Mouse (Mus musculus) heart, embryonic 15.5 days (tissue): ENCODE data around the gene Kcnd3. TPM values are rescaled to one million over a fixed set of nuclear protein-coding genes. Genes with fewer than 3 reads are reported as not detected.
A peak's percentile ranks its signal among the peaks of the same experiment; 100 is the strongest.

Source experiments
- ATAC-seq: fragments of 200-750 bp; cut with Nextera tagmentation; replicated peaks from 2 replicates; pipeline ENCODE4 v1.8.0; 2017; ENCODE audit warnings: low read depth, moderate TSS enrichment; ENCODE audit not compliant: insufficient number of reproducible peaks, insufficient read depth, low FRiP score
- H3K27ac ChIP-seq: fragments of 300-500 bp; sonication (generic); 2 replicates; pipeline ENCODE4 v1.5.1; 2015; ENCODE audit warnings: mild to moderate bottlenecking, inconsistent platforms
- H3K27me3 ChIP-seq: fragments of 300-500 bp; sonication (generic); 2 replicates; pipeline ENCODE4 v1.6.1; 2015; ENCODE audit warnings: inconsistent platforms
- H3K36me3 ChIP-seq: fragments of 300-500 bp; sonication (generic); 2 replicates; pipeline ENCODE4 v1.6.1; 2015; ENCODE audit warnings: mild to moderate bottlenecking, inconsistent platforms
- H3K4me1 ChIP-seq: fragments of 300-500 bp; sonication (generic); replicated peaks from 2 replicates; pipeline ENCODE4 v1.6.1; 2015; ENCODE audit warnings: inconsistent platforms
- H3K4me2 ChIP-seq: fragments of 300-500 bp; sonication (generic); 2 replicates; pipeline ENCODE4 v1.6.1; 2015; ENCODE audit warnings: inconsistent platforms, mild to moderate bottlenecking, moderate library complexity
- H3K4me3 ChIP-seq: fragments of 300-500 bp; sonication (generic); 2 replicates; pipeline ENCODE4 v1.5.1; 2015; ENCODE audit warnings: mild to moderate bottlenecking, inconsistent platforms
- H3K9ac ChIP-seq: fragments of 300-500 bp; sonication (generic); 2 replicates; pipeline ENCODE4 v1.6.1; 2015; ENCODE audit warnings: mild to moderate bottlenecking, inconsistent platforms
- H3K9me3 ChIP-seq: fragments of 300-500 bp; sonication (generic); replicated peaks from 2 replicates; pipeline ENCODE4 v1.6.1; 2016; ENCODE audit warnings: inconsistent platforms
- WGBS: fragments of 180-500 bp; shearing (Covaris S2); methylation state at CpG from one replicate; pipeline ENCODE4 v1.1.7; 2015; ENCODE audit warnings: mixed read lengths; 5-methylcytosine and 5-hydroxymethylcytosine counted together
- polyA plus RNA-seq: library from polyadenylated mRNA; unstranded; fragments of >200 nt; fragmentation: Nextera tagmentation; extraction: Ambion mirVana; gene quantifications from 2 replicates; pipeline ENCODE4 v1.2.1, GENCODE M21; 2015

The Kcnd3 gene
- polyA plus RNA-seq, 1 experiment from 2014 or later, result 0.44 TPM

DNA sequence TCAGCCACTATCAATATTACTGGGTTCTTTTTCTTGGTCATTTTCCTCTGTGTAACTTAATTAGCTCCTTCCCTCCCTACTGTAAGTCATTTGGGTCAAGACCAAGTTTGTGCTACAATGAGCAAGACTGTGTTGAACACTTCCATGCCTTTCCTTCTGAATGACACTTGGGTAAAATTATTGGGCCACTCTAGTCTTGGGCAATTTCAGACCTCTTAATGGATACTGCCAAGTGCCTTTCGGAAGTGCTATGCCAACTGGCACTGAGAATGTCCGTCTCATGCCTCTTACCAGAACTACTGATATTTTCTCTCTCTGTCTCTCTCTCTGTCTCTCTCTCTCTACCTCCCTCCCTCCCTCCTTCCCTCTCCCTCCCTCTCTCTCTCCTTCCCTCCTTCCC lies 173.8 kb downstream of the Kcnd3 start:
- Histone ChIP-seq H3K4me1 (peaks cover 4% of the 10 kb centered on the region; the same call in 1 of the 2 replicates), H3K27me3 (no peaks in the 10 kb centered on the region), H3K9ac (no peak overlapping the region), H3K27ac (no peak overlapping the region), H3K4me2 (no peak overlapping the region), H3K9me3 (no peaks in the 10 kb centered on the region), H3K36me3 (no peaks in the 10 kb centered on the region), H3K4me3 (no peak overlapping the region)
- 94% methylated on average over 2 of the region's 2 CpGs for WGBS
- ATAC-seq, result no peak

DNA sequence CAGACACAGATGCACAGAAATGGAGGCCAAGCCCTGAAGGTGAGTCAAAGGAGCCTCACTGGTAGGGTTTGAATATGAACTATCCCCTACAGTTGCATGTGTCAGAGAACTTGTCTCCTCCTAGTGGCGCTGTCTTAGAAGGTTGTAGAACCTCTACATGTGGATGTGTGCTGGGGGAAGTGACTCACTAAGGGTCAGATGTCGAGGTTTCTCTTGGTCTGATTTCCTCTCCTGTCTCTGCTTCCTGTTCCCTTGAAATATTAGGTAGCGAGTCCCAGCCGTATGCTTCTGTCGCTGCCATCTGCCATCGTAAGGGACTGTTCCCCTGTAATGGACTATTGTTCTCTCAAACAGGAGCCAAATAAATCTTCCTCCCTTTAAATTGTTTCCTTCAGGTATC lies 175.1 kb downstream of the Kcnd3 start:
- H3K27me3 ChIP-seq, result no peaks in the 10 kb centered on the region
- no peak overlapping the region for H3K4me3 ChIP-seq
- ATAC-seq, result no peak
- H3K9ac ChIP-seq, result no peak overlapping the region
- H3K36me3 ChIP-seq, result no peaks in the 10 kb centered on the region
- no peak overlapping the region for H3K27ac ChIP-seq
- H3K9me3 ChIP-seq, result no peaks in the 10 kb centered on the region
- 59% methylated on average over 6 of the region's 6 CpGs for WGBS
- H3K4me2 ChIP-seq, result no peak overlapping the region
- H3K4me1 ChIP-seq, result 0 out of 2 replicates have a peak, but pooled peaks cover 1% of the 10 kb centered on the region

DNA sequence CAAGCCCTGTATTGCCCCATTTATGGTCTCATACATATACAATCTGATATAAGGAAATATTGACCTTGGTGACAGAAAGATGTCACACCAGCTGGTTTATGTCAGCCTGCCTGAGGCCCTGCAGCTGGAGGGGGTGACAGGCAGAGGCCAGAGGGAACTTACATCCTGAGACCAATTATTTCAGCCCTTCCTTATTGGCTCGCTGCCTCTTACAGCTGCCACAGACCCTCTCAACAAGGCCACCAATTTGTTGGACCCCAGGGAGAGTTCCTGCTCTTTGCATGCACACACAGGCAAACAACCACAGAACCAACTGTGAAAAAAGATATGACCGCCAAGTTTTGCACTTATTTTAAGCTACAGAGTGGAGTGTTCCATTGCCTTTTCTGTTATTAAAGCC lies 180.2 kb downstream of the Kcnd3 start:
- ATAC-seq, result no peak
- Histone ChIP-seq H3K4me1 (0 out of 2 replicates have a peak, but pooled peaks cover 7% of the 10 kb centered on the region), H3K4me3 (no peak overlapping the region), H3K27me3 (no peaks in the 10 kb centered on the region), H3K9ac (no peak overlapping the region), H3K27ac (no peak overlapping the region), H3K9me3 (no peaks in the 10 kb centered on the region), H3K36me3 (no peaks in the 10 kb centered on the region), H3K4me2 (no peak overlapping the region)
- 30% methylated on average over 2 of the region's 2 CpGs for WGBS

DNA sequence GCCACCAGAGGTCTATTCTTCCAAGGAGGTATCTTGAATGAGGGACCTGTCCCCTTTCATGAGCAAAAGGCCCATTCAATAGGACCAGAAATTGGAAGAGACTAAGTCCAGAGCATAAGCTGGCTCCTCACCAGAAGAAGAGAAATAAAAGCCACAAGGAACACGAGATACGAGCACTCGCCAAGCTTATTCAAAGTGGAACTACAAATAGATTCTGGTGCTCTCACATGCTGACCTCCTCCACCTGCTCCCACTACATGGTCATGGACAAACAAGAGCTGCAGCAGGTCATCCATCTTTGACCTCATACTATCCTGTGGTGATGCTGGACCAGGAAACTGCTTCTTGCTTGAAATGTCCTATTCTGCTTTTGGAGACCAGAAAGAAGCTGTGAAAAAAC lies 180.9 kb downstream of the Kcnd3 start:
- WGBS, result 81% methylated on average over 3 of the region's 3 CpGs
- no peak overlapping the region for H3K4me2 ChIP-seq
- no peaks in the 10 kb centered on the region for H3K9me3 ChIP-seq
- no peaks in the 10 kb centered on the region for H3K27me3 ChIP-seq
- no peak overlapping the region for H3K4me3 ChIP-seq
- H3K9ac ChIP-seq, result no peak overlapping the region
- ATAC-seq, result no peak
- H3K4me1 ChIP-seq, result 0 out of 2 replicates have a peak, but pooled peaks cover 7% of the 10 kb centered on the region
- H3K27ac ChIP-seq, result no peak overlapping the region
- no peaks in the 10 kb centered on the region for H3K36me3 ChIP-seq

DNA sequence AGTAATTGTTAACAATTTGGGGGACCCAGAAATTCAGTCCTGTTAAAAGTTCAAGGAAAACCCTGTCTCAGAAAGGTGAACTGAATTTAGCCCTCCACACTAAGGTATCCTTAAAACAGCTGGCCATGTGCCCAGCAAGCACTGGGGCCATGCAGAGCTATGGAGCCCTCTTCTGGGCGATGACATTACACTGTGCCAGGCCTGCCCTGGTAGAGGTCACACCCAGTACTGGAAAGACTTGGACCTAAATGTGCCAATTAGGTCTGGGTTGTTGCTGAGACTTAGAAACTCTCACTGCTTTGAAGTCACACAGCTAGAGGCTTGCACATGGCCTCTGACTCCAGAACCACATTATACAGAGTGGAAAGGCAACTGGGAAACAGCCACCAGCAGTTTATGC lies 190.1 kb downstream of the Kcnd3 start:
- Histone ChIP-seq H3K27me3 (no peaks in the 10 kb centered on the region), H3K4me1 (no peaks in the 10 kb centered on the region), H3K9me3 (no peaks in the 10 kb centered on the region), H3K36me3 (no peaks in the 10 kb centered on the region), H3K9ac (no peak overlapping the region), H3K27ac (no peak overlapping the region), H3K4me3 (no peak overlapping the region), H3K4me2 (no peak overlapping the region)
- WGBS, result 31% methylated on average over 1 of the region's 1 CpGs
- no peak; the same call in 1 of the 2 replicates for ATAC-seq

DNA sequence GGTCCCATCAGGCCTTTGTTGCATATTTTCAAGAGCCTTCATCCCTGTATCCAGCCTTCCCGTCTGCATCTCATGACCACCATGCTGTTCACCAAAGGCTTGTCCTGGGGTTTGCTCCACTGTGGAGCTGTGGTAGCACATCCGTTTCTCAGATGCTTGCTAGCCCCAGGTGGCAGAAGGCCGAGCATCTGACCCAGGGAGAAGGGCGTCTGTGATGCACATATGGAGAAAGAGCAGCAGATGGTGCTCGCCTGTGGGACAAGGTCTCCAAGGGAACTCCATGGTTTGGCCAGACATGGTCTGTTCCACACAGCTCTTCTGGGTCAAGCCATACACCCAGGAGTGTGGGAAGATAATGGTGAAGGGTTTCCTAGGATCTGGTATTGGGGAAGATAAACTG lies 191.4 kb downstream of the Kcnd3 start:
- WGBS, result 78% methylated on average over 5 of the region's 5 CpGs
- no peak for ATAC-seq

DNA sequence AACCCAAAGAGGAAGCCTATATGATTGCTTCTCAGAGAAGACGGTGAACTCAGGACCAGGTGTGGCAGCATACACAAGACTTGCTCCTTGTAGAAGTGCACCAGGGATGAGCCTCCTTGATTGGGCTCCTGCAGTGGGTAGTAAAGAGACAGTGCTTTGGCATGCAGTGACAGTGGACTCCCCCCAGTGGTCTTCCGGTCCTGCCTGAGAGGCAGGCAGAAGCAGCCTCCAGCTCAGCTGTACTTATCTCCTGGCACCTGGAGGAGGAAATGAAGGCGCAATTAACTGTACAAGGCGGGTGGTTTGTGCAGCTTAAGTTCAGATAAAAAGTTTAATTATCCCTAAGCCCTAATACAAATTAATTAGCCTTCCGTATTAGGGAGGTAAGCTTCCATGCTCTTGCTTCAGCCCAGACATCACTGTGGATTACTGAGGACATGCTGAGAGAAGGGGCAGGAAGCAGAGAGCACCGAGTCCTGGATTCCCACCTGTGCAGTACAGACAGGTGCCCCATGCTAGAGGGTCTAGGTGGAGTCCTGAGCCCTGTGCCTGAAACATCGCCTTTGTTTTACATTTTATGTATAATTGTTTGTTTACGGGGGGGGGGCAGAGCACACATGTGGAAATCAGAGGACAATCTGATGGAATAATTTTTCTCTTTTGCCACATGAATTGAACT lies 196.9 kb downstream of the Kcnd3 start:
- Histone ChIP-seq H3K4me3 (no peak overlapping the region), H3K27me3 (no peaks in the 10 kb centered on the region), H3K9ac (no peak overlapping the region), H3K4me1 (no peaks in the 10 kb centered on the region), H3K36me3 (no peaks in the 10 kb centered on the region), H3K9me3 (no peaks in the 10 kb centered on the region), H3K4me2 (no peak overlapping the region), H3K27ac (no peak overlapping the region)
- ATAC-seq, result no peak
- WGBS, result 58% methylated on average over 8 of the region's 8 CpGs

More for the DNA sequence above, 191.4 kb downstream of the Kcnd3 start:
- Histone ChIP-seq H3K4me2 (no peak overlapping the region), H3K27me3 (no peaks in the 10 kb centered on the region), H3K4me1 (no peaks in the 10 kb centered on the region), H3K9me3 (no peaks in the 10 kb centered on the region), H3K27ac (no peak overlapping the region), H3K4me3 (no peak overlapping the region), H3K9ac (no peak overlapping the region), H3K36me3 (no peaks in the 10 kb centered on the region)

DNA sequence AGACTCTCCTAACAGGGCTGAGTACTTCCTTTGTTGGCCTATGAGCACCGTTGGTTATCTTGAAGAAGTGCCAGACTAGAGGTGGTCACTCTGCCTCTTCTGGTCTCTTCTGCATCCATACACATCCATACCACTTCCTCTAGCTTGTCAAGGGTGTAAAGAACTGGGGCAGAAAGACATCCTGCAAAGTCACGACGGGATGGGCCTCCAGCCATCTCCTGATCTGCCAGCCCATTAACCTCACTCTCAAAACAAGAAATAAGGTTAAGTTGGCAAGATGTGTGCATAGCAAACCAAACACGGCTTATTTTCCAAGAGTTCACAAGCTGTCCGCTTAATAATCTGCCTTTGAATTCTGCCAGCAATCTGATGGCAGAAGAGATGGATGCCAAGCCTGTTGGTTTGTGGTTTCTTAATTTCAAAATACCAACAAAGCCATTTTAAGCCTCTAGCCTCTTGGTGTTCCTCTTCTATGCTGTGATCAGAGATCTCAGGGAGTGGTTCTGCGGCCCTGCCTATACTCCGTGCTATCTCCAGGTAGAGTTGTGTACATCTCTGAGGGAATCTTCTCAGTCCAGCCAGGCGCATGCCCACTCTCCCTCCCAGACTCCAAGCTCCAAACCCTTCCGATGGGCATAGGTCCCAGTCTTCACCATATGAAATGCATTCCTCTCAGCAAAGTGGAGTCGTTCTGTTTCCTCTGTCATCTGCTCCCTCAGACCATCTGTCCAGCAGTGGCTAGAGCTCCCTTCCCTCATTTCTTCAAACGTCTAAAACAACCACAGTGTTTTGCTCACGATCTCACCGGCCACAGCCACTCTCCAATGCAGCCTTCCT lies 201.6 kb downstream of the Kcnd3 start:
- H3K4me2 ChIP-seq, result no peak overlapping the region
- no peaks in the 10 kb centered on the region for H3K36me3 ChIP-seq
- H3K27ac ChIP-seq, result no peak overlapping the region
- no peaks in the 10 kb centered on the region for H3K9me3 ChIP-seq
- no peak for ATAC-seq
- no peak overlapping the region for H3K9ac ChIP-seq
- H3K27me3 ChIP-seq, result no peaks in the 10 kb centered on the region
- WGBS, result 81% methylated on average over 13 of the region's 13 CpGs
- no peaks in the 10 kb centered on the region for H3K4me1 ChIP-seq
- no peak overlapping the region for H3K4me3 ChIP-seq

DNA sequence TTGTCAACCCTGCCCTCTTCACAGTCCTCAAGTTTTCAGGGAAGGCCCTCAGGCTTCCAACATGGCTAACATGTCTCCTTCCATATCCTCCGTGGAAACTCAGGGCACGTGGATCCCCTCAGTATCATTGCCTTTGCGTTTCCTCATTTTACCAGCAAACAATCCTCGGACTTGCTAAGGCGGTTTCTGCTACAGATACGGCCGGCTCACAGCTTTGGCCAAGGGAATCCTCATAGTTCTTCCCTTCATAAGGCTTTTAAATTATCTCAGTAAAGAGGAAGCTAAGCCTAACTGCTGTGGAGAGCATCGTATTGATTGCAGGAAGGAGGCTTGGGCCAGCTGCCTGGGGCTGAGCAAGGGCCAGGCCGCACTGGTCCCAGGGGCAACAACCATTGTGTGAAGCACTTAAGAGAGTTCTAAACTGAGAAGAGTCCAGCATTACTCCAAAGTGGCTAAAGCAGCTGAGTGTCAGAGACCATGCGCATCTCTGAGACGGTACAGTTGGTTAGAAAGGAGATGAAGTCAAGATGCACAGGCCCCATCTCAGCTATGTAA lies 203.0 kb downstream of the Kcnd3 start:
- Histone ChIP-seq H3K36me3 (no peaks in the 10 kb centered on the region), H3K4me3 (no peak overlapping the region), H3K27me3 (no peaks in the 10 kb centered on the region), H3K27ac (no peak overlapping the region), H3K9me3 (no peaks in the 10 kb centered on the region), H3K4me1 (no peaks in the 10 kb centered on the region), H3K9ac (no peak overlapping the region), H3K4me2 (no peak overlapping the region)
- WGBS, result 82% methylated on average over 11 of the region's 11 CpGs
- no peak for ATAC-seq

DNA sequence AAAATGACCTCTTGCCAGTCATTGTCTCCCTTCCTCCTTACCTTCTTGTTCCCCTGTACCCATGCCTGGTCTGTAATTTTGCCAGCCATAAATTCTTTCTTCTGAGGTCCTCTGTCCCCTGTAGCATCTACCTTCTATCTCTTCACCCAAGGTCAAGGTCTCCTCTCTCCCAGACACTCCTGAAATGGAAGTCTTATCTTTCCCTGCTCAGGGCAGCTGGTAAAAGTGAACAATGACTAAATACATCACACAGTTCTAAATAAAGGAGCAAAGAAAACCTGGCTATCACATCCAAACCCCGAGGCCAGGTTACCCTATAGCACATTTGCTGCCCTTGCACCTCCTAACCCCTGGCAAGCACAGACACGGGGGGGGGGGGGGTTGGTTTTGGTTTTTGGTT lies 208.4 kb downstream of the Kcnd3 start:
- 25% methylated on average over 2 of the region's 2 CpGs for WGBS
- no peaks in the 10 kb centered on the region for H3K27me3 ChIP-seq
- no peak; the same call in 1 of the 2 replicates for ATAC-seq
- H3K4me1 ChIP-seq, result peaks cover 9% of the 10 kb centered on the region
- H3K4me2 ChIP-seq, result no peak overlapping the region
- H3K36me3 ChIP-seq, result no peaks in the 10 kb centered on the region
- H3K4me3 ChIP-seq, result no peak overlapping the region
- H3K9ac ChIP-seq, result no peak overlapping the region
- H3K9me3 ChIP-seq, result no peaks in the 10 kb centered on the region
- peak overlapping the region; percentile 46; the same call in 1 of the 2 replicates for H3K27ac ChIP-seq

DNA sequence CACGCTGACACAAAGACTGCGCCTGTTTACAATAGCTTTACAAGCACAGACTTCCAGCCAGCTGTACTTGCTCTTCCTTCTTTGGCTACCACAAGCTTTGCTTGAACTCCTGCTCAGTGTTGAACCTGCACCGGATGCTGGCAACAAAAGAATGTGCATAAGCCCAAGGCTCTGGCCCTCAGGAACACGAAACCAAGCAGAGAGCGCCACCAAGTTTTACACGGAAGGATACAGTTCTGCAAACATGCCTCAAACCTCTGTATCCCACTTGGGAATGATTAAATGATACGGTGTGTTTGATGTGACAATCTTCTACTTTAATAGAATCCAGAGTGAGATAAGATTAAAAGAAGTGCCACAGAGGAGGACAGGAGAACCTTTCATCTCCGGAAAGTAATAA lies 210.9 kb downstream of the Kcnd3 start:
- 65% methylated on average over 8 of the region's 8 CpGs for WGBS
- Histone ChIP-seq H3K27ac (no peak overlapping the region), H3K27me3 (no peaks in the 10 kb centered on the region), H3K9me3 (no peaks in the 10 kb centered on the region), H3K4me3 (no peak overlapping the region), H3K4me2 (no peak overlapping the region), H3K4me1 (peaks cover 9% of the 10 kb centered on the region), H3K9ac (no peak overlapping the region), H3K36me3 (no peaks in the 10 kb centered on the region)
- no peak for ATAC-seq
